Mouse (Mus musculus): ENCODE results near the gene Amer3. TPM values are rescaled to one million over a fixed set of nuclear protein-coding genes. Genes with fewer than 3 reads are reported as not detected.
"Not testable (repeated sequence)": the region's sequence is repeated elsewhere in the genome, so short reads cannot be mapped to it uniquely, and the experiment has no call there.

The Amer3 gene
- polyA plus RNA-seq (2014; fragmentation: Nextera tagmentation; extraction: Ambion mirVana), result not detected in 2 replicates

DNA sequence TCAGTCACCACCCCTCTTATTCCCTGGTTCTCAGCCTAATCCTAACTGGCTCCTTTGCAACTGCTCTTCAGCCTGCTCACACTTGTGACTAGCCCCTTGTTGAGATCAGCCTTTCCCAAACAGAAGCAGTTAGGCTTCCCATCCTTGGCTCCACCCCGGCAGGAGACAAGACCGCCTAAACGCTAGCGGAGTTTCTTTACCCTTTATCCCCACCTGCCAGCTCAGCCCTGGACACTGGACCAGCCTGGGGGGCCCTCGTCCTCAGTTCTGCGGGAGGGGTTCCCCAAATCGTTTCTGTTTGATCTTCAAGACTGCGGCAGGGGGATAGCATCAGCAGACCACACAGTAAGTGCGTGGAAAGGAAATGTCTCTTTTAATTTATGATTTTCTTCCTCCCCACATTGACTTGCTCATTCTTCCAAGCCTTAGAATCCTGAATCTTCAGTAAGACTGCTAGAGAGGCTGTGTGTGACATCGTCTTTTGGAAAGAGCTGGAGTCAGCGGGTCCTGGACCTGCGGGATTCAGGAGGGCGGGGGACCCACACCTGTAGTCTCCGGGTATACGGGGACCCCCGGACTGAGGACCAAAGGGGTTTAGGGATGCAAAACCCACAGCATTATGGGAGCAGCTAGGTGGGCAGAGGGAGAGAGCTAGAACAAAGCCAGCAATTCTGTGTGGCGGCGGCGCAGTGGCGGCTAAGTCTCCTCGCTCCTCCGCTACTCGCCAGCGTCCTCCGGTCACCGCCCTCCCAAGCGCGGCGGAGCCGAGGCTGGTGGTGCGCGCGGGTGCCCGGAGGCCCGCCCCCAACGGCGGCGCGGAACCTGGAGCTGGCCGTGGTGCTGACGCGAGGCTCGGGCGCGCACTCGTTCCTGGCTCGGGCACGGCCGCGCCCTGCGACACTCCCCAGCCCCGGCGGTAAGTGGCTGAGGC lies at the start of gene Amer3:
Gene Amer3, plus strand, starts transcription at position 807 of the 931 bp plus-strand sequence.
- no peak within 1 kb of the TSS for H3K27ac ChIP-seq (ENCODE audit: low read depth, low read length)
- ATAC-seq (replicated peaks; ENCODE audit: low FRiP score) (peak; percentile 68), DNase-seq (ENCODE audit: low spot score) (peak; percentile 85)
- 1% methylated on average over 53 of the region's 53 CpGs for WGBS
- H3K9me3 ChIP-seq (ENCODE audit: control insufficient read depth, low read length), result no peaks in the 10 kb centered on the region
- no peak within 1 kb of the TSS for H3K9ac ChIP-seq (ENCODE audit: low read depth, low read length)
- H3K4me1 ChIP-seq (replicated peaks; ENCODE audit: control insufficient read depth, insufficient read depth, low read length), result no peaks in the 10 kb centered on the region
- H3K36me3 ChIP-seq (ENCODE audit: control insufficient read depth, insufficient read depth, low read length), result no peaks in the 10 kb centered on the region
- peaks cover 24% of the 10 kb centered on the region for H3K27me3 ChIP-seq (replicated peaks; ENCODE audit: control insufficient read depth, insufficient read depth, low read length)
- peak within 1 kb of the TSS; percentile 67 for H3K4me2 ChIP-seq
- H3K4me3 ChIP-seq (ENCODE audit: low read depth, low read length), result peak within 1 kb of the TSS; percentile 36

DNA sequence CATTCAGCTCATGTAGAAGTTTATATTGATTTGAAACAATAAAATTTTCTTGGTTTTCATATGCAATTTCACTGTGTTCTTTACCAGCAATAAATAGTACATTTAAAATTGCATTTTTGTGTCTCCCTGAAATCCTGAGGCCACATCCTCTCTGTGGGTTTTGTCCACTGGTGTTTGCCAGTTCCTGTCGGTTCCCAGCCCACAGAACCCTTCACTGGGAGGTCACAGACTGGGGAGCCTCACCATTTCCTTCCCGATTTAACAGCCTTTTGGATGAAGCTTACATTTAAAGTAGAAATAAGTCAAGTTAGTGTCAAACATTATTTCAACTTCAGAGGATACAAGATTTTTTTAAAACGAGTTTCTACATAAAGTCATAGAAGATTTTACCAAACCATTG lies 44.9 kb upstream of the Amer3 start:
- H3K27ac ChIP-seq (ENCODE audit: low read depth, low read length); H3K4me1 ChIP-seq (replicated peaks; ENCODE audit: control insufficient read depth, insufficient read depth, low read length); H3K4me2 ChIP-seq; H3K9me3 ChIP-seq (ENCODE audit: control insufficient read depth, low read length); ATAC-seq (replicated peaks; ENCODE audit: low FRiP score); H3K36me3 ChIP-seq (ENCODE audit: control insufficient read depth, insufficient read depth, low read length); H3K9ac ChIP-seq (ENCODE audit: low read depth, low read length); DNase-seq (ENCODE audit: low spot score); H3K4me3 ChIP-seq (ENCODE audit: low read depth, low read length): not testable (repeated sequence)
- 16% methylated on average over 3 of the region's 3 CpGs for WGBS
- peaks cover 28% of the 10 kb centered on the region for H3K27me3 ChIP-seq (replicated peaks; ENCODE audit: control insufficient read depth, insufficient read depth, low read length)

DNA sequence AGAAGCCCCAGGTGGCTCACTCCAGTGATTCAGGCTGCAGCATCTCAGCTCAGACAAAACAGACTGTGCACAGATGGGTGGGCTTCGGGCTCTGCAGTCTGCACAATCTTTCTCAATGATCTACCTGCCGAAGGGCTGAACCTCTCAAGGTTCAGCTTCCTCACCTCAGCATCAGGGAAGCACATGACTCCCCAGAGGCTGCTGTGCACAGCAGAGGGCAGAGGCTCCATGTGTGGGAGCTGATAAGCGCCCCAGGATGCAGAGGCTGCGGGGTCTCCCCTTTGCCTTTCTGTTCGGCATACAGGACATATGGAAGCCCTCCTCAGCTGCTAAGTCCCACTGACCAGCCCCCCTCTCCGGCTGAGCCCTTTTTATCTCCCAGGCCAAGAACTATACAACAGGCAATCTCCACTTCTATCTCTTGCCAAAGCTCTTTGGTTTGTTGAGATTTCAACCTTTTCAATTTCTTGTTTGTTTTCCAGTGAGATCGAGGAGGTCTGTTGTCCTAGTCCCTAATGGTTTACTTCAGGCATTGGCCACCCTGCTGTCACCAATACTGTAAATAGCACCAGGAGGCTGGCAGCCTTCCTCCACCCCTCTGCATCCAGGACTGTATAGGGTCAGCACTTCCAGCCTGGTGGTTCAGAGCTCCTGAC lies 44.3 kb upstream of the Amer3 start, which contains the start of gene Cfc1:
Gene Cfc1, plus strand, starts transcription at position 606 of the 656 bp plus-strand sequence.
- DNase-seq (ENCODE audit: low spot score); H3K9me3 ChIP-seq (ENCODE audit: control insufficient read depth, low read length); H3K9ac ChIP-seq (ENCODE audit: low read depth, low read length); ATAC-seq (replicated peaks; ENCODE audit: low FRiP score); H3K4me3 ChIP-seq (ENCODE audit: low read depth, low read length); H3K36me3 ChIP-seq (ENCODE audit: control insufficient read depth, insufficient read depth, low read length); H3K27ac ChIP-seq (ENCODE audit: low read depth, low read length); H3K4me1 ChIP-seq (replicated peaks; ENCODE audit: control insufficient read depth, insufficient read depth, low read length): not testable (repeated sequence)
- Histone ChIP-seq H3K4me2 (peak within 1 kb of the TSS; percentile 29; the same call in 1 of the 2 replicates), H3K27me3 (replicated peaks; ENCODE audit: control insufficient read depth, insufficient read depth, low read length) (peaks cover 28% of the 10 kb centered on the region)
- WGBS, result 13% methylated on average over 7 of the region's 7 CpGs

DNA sequence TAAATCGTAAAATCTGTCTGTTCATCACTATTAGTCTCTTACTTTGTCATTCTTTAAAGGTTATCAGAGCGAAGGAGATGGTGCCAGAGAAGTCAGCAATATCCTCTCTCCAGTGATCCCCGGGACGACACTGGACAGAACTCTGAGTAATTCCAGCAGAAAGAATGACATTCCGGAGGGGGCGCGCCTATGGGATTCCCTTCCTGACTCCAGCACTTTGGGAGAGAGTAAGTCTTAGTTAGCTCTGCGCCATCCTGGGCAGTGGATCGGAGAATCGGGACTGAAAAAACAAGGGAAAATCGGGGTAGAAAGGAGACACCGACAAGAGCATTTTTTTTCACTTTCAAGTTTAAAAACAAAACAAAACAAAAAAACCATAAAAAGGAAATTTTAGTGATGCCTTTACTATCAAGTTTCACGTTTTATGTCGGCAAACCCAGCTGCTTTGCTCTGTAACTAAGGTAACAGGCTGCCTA lies 43.1 kb upstream of the Amer3 start:
- H3K4me1 ChIP-seq (replicated peaks; ENCODE audit: control insufficient read depth, insufficient read depth, low read length), result 0 out of 2 replicates have a peak, but pooled peaks cover 4% of the 10 kb centered on the region
- H3K27me3 ChIP-seq (replicated peaks; ENCODE audit: control insufficient read depth, insufficient read depth, low read length), result peaks cover 28% of the 10 kb centered on the region
- no peaks in the 10 kb centered on the region for H3K36me3 ChIP-seq (ENCODE audit: control insufficient read depth, insufficient read depth, low read length)
- no peak overlapping the region for H3K4me3 ChIP-seq (ENCODE audit: low read depth, low read length)
- no peaks in the 10 kb centered on the region for H3K9me3 ChIP-seq (ENCODE audit: control insufficient read depth, low read length)
- no peak overlapping the region for H3K9ac ChIP-seq (ENCODE audit: low read depth, low read length)
- no peak overlapping the region for H3K27ac ChIP-seq (ENCODE audit: low read depth, low read length)
- no peak for ATAC-seq (replicated peaks; ENCODE audit: low FRiP score)
- WGBS, result 2% methylated on average over 14 of the region's 14 CpGs
- peak overlapping the region; percentile 29; the same call in 1 of the 2 replicates for H3K4me2 ChIP-seq
- no peak for DNase-seq (ENCODE audit: low spot score)

- DNase-seq (ENCODE audit: low spot score) (no peak), ATAC-seq (replicated peaks; ENCODE audit: low FRiP score) (no peak)
- Histone ChIP-seq H3K36me3 (ENCODE audit: control insufficient read depth, insufficient read depth, low read length) (no peaks in the 10 kb centered on the region), H3K27ac (ENCODE audit: low read depth, low read length) (no peak overlapping the region), H3K4me3 (ENCODE audit: low read depth, low read length) (no peak overlapping the region), H3K9ac (ENCODE audit: low read depth, low read length) (no peak overlapping the region), H3K4me1 (replicated peaks; ENCODE audit: control insufficient read depth, insufficient read depth, low read length) (0 out of 2 replicates have a peak, but pooled peaks cover 4% of the 10 kb centered on the region), H3K9me3 (ENCODE audit: control insufficient read depth, low read length) (no peaks in the 10 kb centered on the region), H3K27me3 (replicated peaks; ENCODE audit: control insufficient read depth, insufficient read depth, low read length) (peaks cover 28% of the 10 kb centered on the region), H3K4me2 (peak overlapping the region; percentile 29; the same call in 1 of the 2 replicates)
- 12% methylated on average over 16 of the region's 16 CpGs for WGBS
Observed at GRCm38 (mm10) chr1:34536767-34537485, 42.5 kb upstream of the Amer3 start.

DNA sequence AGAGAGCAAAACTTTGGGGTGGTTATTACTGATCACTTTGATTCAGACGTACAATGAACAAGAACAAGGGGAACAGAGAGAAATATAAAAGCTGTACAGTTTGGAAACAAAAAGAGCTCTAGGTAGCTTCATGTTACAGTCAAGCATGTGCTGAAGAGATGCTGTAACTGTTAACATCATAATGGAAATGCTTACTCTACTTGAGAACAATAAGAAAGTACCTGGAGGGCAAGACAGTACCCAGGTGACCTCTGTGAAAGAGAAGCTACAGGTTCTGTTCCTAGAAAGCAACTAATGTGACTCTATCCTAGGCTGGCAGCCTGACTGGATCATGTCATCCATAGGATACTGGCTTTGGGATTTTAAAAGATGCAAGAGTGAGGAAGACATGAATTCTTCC lies 32.4 kb upstream of the Amer3 start:
- 71% methylated on average over 1 of the region's 1 CpGs for WGBS
- no peak overlapping the region for H3K4me2 ChIP-seq
- H3K27me3 ChIP-seq (replicated peaks; ENCODE audit: control insufficient read depth, insufficient read depth, low read length), result no peaks in the 10 kb centered on the region
- DNase-seq (ENCODE audit: low spot score) (no peak), ATAC-seq (replicated peaks; ENCODE audit: low FRiP score) (no peak)
- H3K9me3 ChIP-seq (ENCODE audit: control insufficient read depth, low read length), result no peaks in the 10 kb centered on the region
- H3K4me3 ChIP-seq (ENCODE audit: low read depth, low read length), result no peak overlapping the region
- no peak overlapping the region for H3K9ac ChIP-seq (ENCODE audit: low read depth, low read length)
- no peak overlapping the region for H3K27ac ChIP-seq (ENCODE audit: low read depth, low read length)
- H3K36me3 ChIP-seq (ENCODE audit: control insufficient read depth, insufficient read depth, low read length), result no peaks in the 10 kb centered on the region
- H3K4me1 ChIP-seq (replicated peaks; ENCODE audit: control insufficient read depth, insufficient read depth, low read length), result no peaks in the 10 kb centered on the region

GRCm38 (mm10) chr1:34553690-34554089 lies 25.8 kb upstream of the Amer3 start:
- H3K4me3 ChIP-seq (ENCODE audit: low read depth, low read length), result no peak overlapping the region
- H3K27me3 ChIP-seq (replicated peaks; ENCODE audit: control insufficient read depth, insufficient read depth, low read length), result no peaks in the 10 kb centered on the region
- H3K4me2 ChIP-seq, result no peak overlapping the region
- ATAC-seq (replicated peaks; ENCODE audit: low FRiP score) (no peak), DNase-seq (ENCODE audit: low spot score) (no peak)
- H3K36me3 ChIP-seq (ENCODE audit: control insufficient read depth, insufficient read depth, low read length), result no peaks in the 10 kb centered on the region
- 82% methylated on average over 1 of the region's 1 CpGs for WGBS
- H3K4me1 ChIP-seq (replicated peaks; ENCODE audit: control insufficient read depth, insufficient read depth, low read length), result no peaks in the 10 kb centered on the region
- no peak overlapping the region for H3K27ac ChIP-seq (ENCODE audit: low read depth, low read length)
- H3K9me3 ChIP-seq (ENCODE audit: control insufficient read depth, low read length), result no peaks in the 10 kb centered on the region
- H3K9ac ChIP-seq (ENCODE audit: low read depth, low read length), result no peak overlapping the region

DNA sequence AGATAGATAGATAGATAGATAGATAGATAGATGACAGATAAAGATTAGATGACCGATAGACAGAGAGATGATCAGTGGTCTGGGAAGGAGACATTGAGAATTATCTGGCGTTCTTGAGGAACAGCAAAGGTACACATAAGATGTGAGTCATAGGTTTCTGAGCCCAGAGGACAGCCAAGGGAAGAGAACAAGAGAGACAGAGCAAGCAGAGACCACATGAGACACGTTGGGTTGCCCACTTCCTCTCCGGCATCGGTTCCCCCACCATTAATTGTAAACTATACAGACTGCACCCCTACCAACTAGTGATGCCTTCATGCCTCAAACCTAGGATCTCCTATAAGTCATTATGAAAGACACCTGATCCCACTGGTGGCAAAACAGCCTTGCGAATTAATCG lies 25.2 kb upstream of the Amer3 start:
- Histone ChIP-seq H3K36me3 (ENCODE audit: control insufficient read depth, insufficient read depth, low read length) (no peaks in the 10 kb centered on the region), H3K27ac (ENCODE audit: low read depth, low read length) (no peak overlapping the region), H3K4me1 (replicated peaks; ENCODE audit: control insufficient read depth, insufficient read depth, low read length) (no peaks in the 10 kb centered on the region), H3K9me3 (ENCODE audit: control insufficient read depth, low read length) (no peaks in the 10 kb centered on the region), H3K4me2 (no peak overlapping the region), H3K4me3 (ENCODE audit: low read depth, low read length) (no peak overlapping the region), H3K27me3 (replicated peaks; ENCODE audit: control insufficient read depth, insufficient read depth, low read length) (no peaks in the 10 kb centered on the region), H3K9ac (ENCODE audit: low read depth, low read length) (no peak overlapping the region)
- WGBS, result 77% methylated on average over 7 of the region's 7 CpGs
- ATAC-seq (replicated peaks; ENCODE audit: low FRiP score), result no peak
- no peak for DNase-seq (ENCODE audit: low spot score)
